Mouse (Mus musculus) lung, embryonic 16.5 days (tissue): ENCODE data around the gene Elmo1. TPM values are rescaled to one million over a fixed set of nuclear protein-coding genes. Genes with fewer than 3 reads are reported as not detected.

Experiments
- ATAC-seq: fragments of 200-750 bp; cut with Nextera tagmentation; 2 replicates; pipeline ENCODE4 v1.8.0; 2017; ENCODE audit warnings: low read depth, mild to moderate bottlenecking, moderate library complexity
- H3K27ac ChIP-seq: fragments of 300-500 bp; sonication (generic); 2 replicates; pipeline ENCODE4 v1.5.1; 2014; ENCODE audit warnings: mild to moderate bottlenecking, control low read depth, low read length
- H3K27me3 ChIP-seq: fragments of 300-500 bp; sonication (generic); 2 replicates; pipeline ENCODE4 v1.6.1; 2014; ENCODE audit warnings: low read depth, low read length, mixed read lengths; ENCODE audit not compliant: control insufficient read depth, insufficient read depth
- H3K36me3 ChIP-seq: fragments of 300-500 bp; sonication (generic); 2 replicates; pipeline ENCODE4 v1.6.1; 2014; ENCODE audit warnings: low read length; ENCODE audit not compliant: control insufficient read depth, insufficient read depth
- H3K4me1 ChIP-seq: fragments of 300-500 bp; sonication (generic); replicated peaks from 2 replicates; pipeline ENCODE4 v1.6.1; 2014; ENCODE audit warnings: low read length, mixed read lengths; ENCODE audit not compliant: control insufficient read depth, insufficient read depth
- H3K4me2 ChIP-seq: fragments of 300-500 bp; sonication (generic); 2 replicates; pipeline ENCODE4 v1.6.1; 2014; ENCODE audit warnings: low read depth, low read length, control low read depth
- H3K4me3 ChIP-seq: fragments of 300-500 bp; sonication (generic); 2 replicates; pipeline ENCODE4 v1.5.1; 2014; ENCODE audit warnings: mild to moderate bottlenecking, low read length, control low read depth
- H3K9ac ChIP-seq: fragments of 300-500 bp; sonication (generic); 2 replicates; pipeline ENCODE4 v1.6.1; 2014; ENCODE audit warnings: low read length, control low read depth
- H3K9me3 ChIP-seq: fragments of 300-500 bp; sonication (generic); 2 replicates; pipeline ENCODE4 v1.6.1; 2016; ENCODE audit warnings: low read length; ENCODE audit not compliant: control insufficient read depth
- WGBS: fragments of 180-500 bp; shearing (Covaris S2); extraction: QIAGEN DNeasy Blood & Tissue Kit; methylation state at CpG from one replicate; pipeline ENCODE4 v1.1.7; 2014; 5-methylcytosine and 5-hydroxymethylcytosine counted together
- polyA plus RNA-seq: library from polyadenylated mRNA; unstranded; fragments of >200 nt; fragmentation: Nextera tagmentation; extraction: Ambion mirVana; gene quantifications from 2 replicates; pipeline ENCODE4 v1.2.1, GENCODE M21; 2015

Gene Elmo1
- polyA plus RNA-seq, 1 experiment from 2014 or later, result 44.3 TPM

DNA sequence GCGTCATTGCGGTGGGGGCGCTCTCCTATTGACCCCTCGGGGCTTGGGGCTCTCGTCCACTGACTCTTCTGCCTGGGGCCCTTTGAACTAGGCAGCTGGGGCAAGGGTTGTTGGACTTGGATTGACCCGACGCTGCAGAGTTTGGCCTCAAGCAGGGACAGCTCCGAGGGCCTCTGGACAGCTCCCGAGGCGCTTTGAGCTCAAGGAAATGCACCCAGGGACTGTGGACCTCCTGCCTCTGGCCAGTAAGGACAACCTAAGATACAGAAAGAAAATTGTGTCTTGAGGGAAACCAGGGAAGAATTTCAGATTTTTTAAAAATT, 1.2 kb downstream of the Elmo1 start:
- no peaks in the 10 kb centered on the region for H3K9me3 ChIP-seq
- 2% methylated on average over 10 of the region's 10 CpGs for WGBS
- H3K9ac ChIP-seq, result peak overlapping the region; percentile 96
- H3K4me1 ChIP-seq, result peaks cover 23% of the 10 kb centered on the region
- peak overlapping the region; percentile 92 for H3K4me2 ChIP-seq
- no peaks in the 10 kb centered on the region; the same call in 1 of the 2 replicates for H3K36me3 ChIP-seq
- peak overlapping the region; percentile 92 for H3K4me3 ChIP-seq
- H3K27me3 ChIP-seq, result no peaks in the 10 kb centered on the region
- peak overlapping the region; percentile 95 for H3K27ac ChIP-seq
- peak; percentile 23 for ATAC-seq

- no peak overlapping the region for H3K9ac ChIP-seq
- peak overlapping the region; percentile 92 for H3K4me2 ChIP-seq
- 75% methylated on average over 3 of the region's 3 CpGs for WGBS
- H3K27ac ChIP-seq, result peak overlapping the region; percentile 3; the same call in 1 of the 2 replicates
- H3K4me3 ChIP-seq, result peak overlapping the region; percentile 92
- no peaks in the 10 kb centered on the region; the same call in 1 of the 2 replicates for H3K36me3 ChIP-seq
- H3K4me1 ChIP-seq, result peaks cover 24% of the 10 kb centered on the region
- no peaks in the 10 kb centered on the region for H3K9me3 ChIP-seq
- no peak for ATAC-seq
- no peaks in the 10 kb centered on the region for H3K27me3 ChIP-seq
These were observed 1.9 kb downstream of the Elmo1 start for GRCm38 (mm10) chr13:20092301-20092700.

- peak; percentile 59 for ATAC-seq
These were observed 3.1 kb downstream of the Elmo1 start for GRCm38 (mm10) chr13:20093307-20094045.

GRCm38 (mm10) chr13:20094916-20095700, 4.7 kb downstream of the Elmo1 start:
- H3K27ac ChIP-seq, result no peak overlapping the region
- H3K4me1 ChIP-seq, result peaks cover 45% of the 10 kb centered on the region
- no peak overlapping the region for H3K4me3 ChIP-seq
- no peak overlapping the region for H3K4me2 ChIP-seq
- ATAC-seq, result no peak
- no peaks in the 10 kb centered on the region for H3K9me3 ChIP-seq
- 64% methylated on average over 4 of the region's 4 CpGs for WGBS
- H3K9ac ChIP-seq, result no peak overlapping the region
- H3K27me3 ChIP-seq, result no peaks in the 10 kb centered on the region
- H3K36me3 ChIP-seq, result no peaks in the 10 kb centered on the region; the same call in 1 of the 2 replicates

More at GRCm38 (mm10) chr13:20093307-20094045, 3.1 kb downstream of the Elmo1 start:
- peak overlapping the region; percentile 51 for H3K9ac ChIP-seq
- no peaks in the 10 kb centered on the region; the same call in 1 of the 2 replicates for H3K36me3 ChIP-seq
- peak overlapping the region; percentile 37 for H3K4me2 ChIP-seq
- H3K4me1 ChIP-seq, result peaks cover 35% of the 10 kb centered on the region
- H3K9me3 ChIP-seq, result no peaks in the 10 kb centered on the region
- no peaks in the 10 kb centered on the region for H3K27me3 ChIP-seq
- H3K27ac ChIP-seq, result peak overlapping the region; percentile 64
- WGBS, result 34% methylated on average over 19 of the region's 19 CpGs
- peak overlapping the region; percentile 12 for H3K4me3 ChIP-seq

DNA sequence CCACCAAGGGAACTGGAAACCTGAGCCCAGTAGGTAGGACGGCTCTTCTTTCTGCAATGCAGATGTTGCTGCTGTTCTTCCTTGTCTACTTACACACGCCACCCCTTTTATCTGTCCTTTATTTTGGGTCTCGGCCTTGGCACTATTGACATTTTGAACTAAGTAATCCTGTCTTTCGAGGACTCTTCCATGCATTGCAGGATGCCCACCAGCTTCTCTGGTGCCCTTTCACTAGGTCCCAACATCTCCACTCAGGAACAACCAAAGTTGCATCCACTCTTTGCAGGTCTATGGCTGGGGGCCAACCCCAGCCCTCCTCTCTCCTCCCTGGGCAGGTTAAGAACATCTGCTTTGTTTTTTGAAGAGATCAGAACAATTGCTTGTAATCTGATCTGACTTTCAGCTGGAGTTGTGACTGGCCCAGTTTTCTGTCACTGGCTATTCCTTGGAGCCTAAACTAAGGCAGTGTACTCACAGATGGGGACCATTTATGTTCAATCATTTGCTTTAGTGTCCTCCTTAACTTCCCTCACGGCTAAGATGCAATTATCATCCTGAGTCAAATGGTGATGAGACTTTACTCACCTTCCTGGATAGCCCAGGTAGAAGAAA, 6.7 kb downstream of the Elmo1 start:
- H3K27ac ChIP-seq, result no peak overlapping the region
- no peak overlapping the region for H3K4me2 ChIP-seq
- no peak for ATAC-seq
- no peaks in the 10 kb centered on the region for H3K27me3 ChIP-seq
- H3K36me3 ChIP-seq, result no peaks in the 10 kb centered on the region; the same call in 1 of the 2 replicates
- peaks cover 56% of the 10 kb centered on the region for H3K4me1 ChIP-seq
- no peaks in the 10 kb centered on the region for H3K9me3 ChIP-seq
- no peak overlapping the region for H3K9ac ChIP-seq
- no peak overlapping the region for H3K4me3 ChIP-seq
- WGBS, result 67% methylated on average over 5 of the region's 5 CpGs

- Histone ChIP-seq H3K9me3 (no peaks in the 10 kb centered on the region), H3K4me3 (no peak overlapping the region), H3K4me2 (no peak overlapping the region), H3K27ac (peak overlapping the region; percentile 38), H3K4me1 (peaks cover 50% of the 10 kb centered on the region), H3K9ac (no peak overlapping the region), H3K36me3 (no peaks in the 10 kb centered on the region; the same call in 1 of the 2 replicates), H3K27me3 (no peaks in the 10 kb centered on the region)
- peak; percentile 26; the same call in 1 of the 2 replicates for ATAC-seq
- 40% methylated on average over 5 of the region's 5 CpGs for WGBS
These were observed 7.7 kb downstream of the Elmo1 start for GRCm38 (mm10) chr13:20097934-20098593.

- H3K36me3 ChIP-seq, result no peaks in the 10 kb centered on the region; the same call in 1 of the 2 replicates
- no peak overlapping the region for H3K4me3 ChIP-seq
- H3K4me1 ChIP-seq, result peaks cover 44% of the 10 kb centered on the region
- H3K9me3 ChIP-seq, result no peaks in the 10 kb centered on the region
- H3K27me3 ChIP-seq, result no peaks in the 10 kb centered on the region
- no peak overlapping the region for H3K9ac ChIP-seq
- WGBS, result 54% methylated on average over 3 of the region's 3 CpGs
- H3K4me2 ChIP-seq, result no peak overlapping the region
- no peak for ATAC-seq
- peak overlapping the region; percentile 62; the same call in 1 of the 2 replicates for H3K27ac ChIP-seq
These were observed 8.2 kb downstream of the Elmo1 start for GRCm38 (mm10) chr13:20098594-20098965.

- no peak overlapping the region for H3K9ac ChIP-seq
- WGBS, result 27% methylated on average over 4 of the region's 4 CpGs
- no peaks in the 10 kb centered on the region for H3K9me3 ChIP-seq
- H3K4me1 ChIP-seq, result peaks cover 37% of the 10 kb centered on the region
- H3K4me3 ChIP-seq, result no peak overlapping the region
- peak overlapping the region; percentile 62 for H3K27ac ChIP-seq
- 0 out of 2 replicates have a peak overlapping the region, but pooled peaks have one; percentile 13 for H3K4me2 ChIP-seq
- peak; percentile 53 for ATAC-seq
- H3K36me3 ChIP-seq, result no peaks in the 10 kb centered on the region; the same call in 1 of the 2 replicates
- H3K27me3 ChIP-seq, result no peaks in the 10 kb centered on the region
These were observed 9.2 kb downstream of the Elmo1 start for GRCm38 (mm10) chr13:20099546-20099945.
